Comparison of ENCODE assay signal across 22 mouse cellular contexts in genomic region chr14:61985575-61985974, GRCm38 (mm10).
"Had no signal": no experiment of that assay in that cellular context is flagged by ENCODE, and none has a peak within 500 bp of the region (broad histone marks: within the 10 kb centered on the region; RNA-seq: fewer than 3 reads in every experiment).

No protein-coding gene starts in this region.

- DNase-seq: lung, adult 2 months; lung, postnatal 14 days; lung, postnatal 36 days; midbrain, embryonic 14.5 days; retina, postnatal 1 day; right cerebral cortex, adult 18-20 months; right cerebral cortex, postnatal 25 days; right cerebral cortex, postnatal 4 days; spleen, adult 18-20 months; thymus, adult 18-20 months; thymus, postnatal 14 days; thymus, postnatal 36 days had no signal

- H3K4me3 ChIP-seq: lung, embryonic 15.5 days; megakaryocyte, embryonic 14.5 days; midbrain, embryonic 10.5 days; midbrain, embryonic 12.5 days; myocyte; neural tube, embryonic 13.5 days; neural tube, embryonic 15.5 days had no signal

- ATAC-seq: lung, postnatal 0 days; midbrain, embryonic 16.5 days had no signal

- H3K4me1 ChIP-seq: lung, embryonic 15.5 days; megakaryocyte, embryonic 14.5 days; midbrain, embryonic 10.5 days; midbrain, embryonic 12.5 days; neural tube, embryonic 13.5 days; neural tube, embryonic 15.5 days had no signal

- H3K4me2 ChIP-seq: lung, embryonic 15.5 days; midbrain, embryonic 12.5 days; neural tube, embryonic 13.5 days; neural tube, embryonic 15.5 days had no signal

- H3K9me3 ChIP-seq: lung, embryonic 15.5 days; midbrain, embryonic 10.5 days; midbrain, embryonic 12.5 days; neural tube, embryonic 15.5 days had no signal

- H3K36me3 ChIP-seq: lung, embryonic 15.5 days; midbrain, embryonic 10.5 days; midbrain, embryonic 12.5 days; neural tube, embryonic 13.5 days; neural tube, embryonic 15.5 days had no signal

- H3K27me3 ChIP-seq: lung, embryonic 15.5 days; megakaryocyte, embryonic 14.5 days; midbrain, embryonic 12.5 days; neural tube, embryonic 13.5 days; neural tube, embryonic 15.5 days had no signal

- H3K9ac ChIP-seq: lung, embryonic 15.5 days; midbrain, embryonic 12.5 days; neural tube, embryonic 13.5 days; neural tube, embryonic 15.5 days had no signal

- H3K27ac ChIP-seq: lung, embryonic 15.5 days; macrophage; midbrain, embryonic 10.5 days; midbrain, embryonic 12.5 days; neural tube, embryonic 13.5 days; neural tube, embryonic 15.5 days had no signal
